In the genomic region with DNA sequence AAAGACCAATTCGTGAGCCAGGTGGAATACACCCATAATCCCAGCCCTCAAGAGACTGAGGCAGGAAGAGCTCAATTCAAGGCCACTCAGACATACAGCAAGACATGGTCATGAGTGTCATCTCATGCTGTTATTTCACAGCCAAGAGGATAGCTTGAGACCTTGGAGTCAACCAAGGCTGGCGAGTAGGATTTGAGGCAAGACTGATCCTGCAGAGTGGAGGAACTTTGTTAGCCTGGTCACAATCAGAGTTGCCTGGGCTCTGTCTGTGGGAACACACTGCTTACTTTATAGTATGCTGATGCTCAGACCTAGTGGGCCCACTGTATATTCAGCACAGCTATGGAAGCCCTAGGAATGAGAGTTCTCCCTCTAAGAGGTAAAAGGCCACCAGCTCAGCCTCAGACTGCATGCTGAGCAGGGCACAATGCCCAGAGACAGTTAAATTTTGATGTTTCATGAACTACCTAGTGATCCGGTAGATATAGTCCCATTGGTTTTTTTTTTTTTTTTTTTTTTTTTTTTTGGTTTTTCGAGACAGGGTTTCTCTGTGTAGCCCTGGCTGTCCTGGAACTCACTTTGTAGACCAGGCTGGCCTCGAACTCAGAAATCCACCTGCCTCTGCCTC, we compare ENCODE assay signal across 9 mouse cellular contexts.
"Had no signal": no experiment of that assay in that cellular context is flagged by ENCODE, and none has a peak within 500 bp of the region (broad histone marks: within the 10 kb centered on the region; RNA-seq: fewer than 3 reads in every experiment).

No protein-coding gene starts in this region.

- H3K4me1 ChIP-seq: intestine, embryonic 15.5 days; limb, embryonic 13.5 days; lung, embryonic 15.5 days; midbrain, embryonic 12.5 days; neural tube, embryonic 12.5 days had no signal

- ATAC-seq: intestine, embryonic 15.5 days had no signal

- H3K4me3 ChIP-seq: intestine, embryonic 15.5 days; limb, embryonic 13.5 days; lung, embryonic 15.5 days; midbrain, embryonic 12.5 days; neural tube, embryonic 12.5 days had no signal

- H3K4me2 ChIP-seq: intestine, embryonic 15.5 days; limb, embryonic 13.5 days; lung, embryonic 15.5 days; midbrain, embryonic 12.5 days; neural tube, embryonic 12.5 days had no signal

- H3K27me3 ChIP-seq: intestine, embryonic 15.5 days; limb, embryonic 13.5 days; lung, embryonic 15.5 days; midbrain, embryonic 12.5 days; neural tube, embryonic 12.5 days had no signal

- DNase-seq: kidney, postnatal 25 days; left cerebral cortex, postnatal 4 days; thymus, postnatal 4 days had no signal

- H3K9ac ChIP-seq: intestine, embryonic 15.5 days; limb, embryonic 13.5 days; lung, embryonic 15.5 days; midbrain, embryonic 12.5 days; neural tube, embryonic 12.5 days had no signal

- H3K9me3 ChIP-seq: intestine, embryonic 15.5 days; limb, embryonic 13.5 days; lung, embryonic 15.5 days; midbrain, embryonic 12.5 days; neural tube, embryonic 12.5 days had no signal

- H3K27ac ChIP-seq: intestine, embryonic 15.5 days; limb, embryonic 13.5 days; lung, embryonic 15.5 days; midbrain, embryonic 12.5 days; neural tube, embryonic 12.5 days; stomach, postnatal 0 days had no signal
